In genomic region chr16:38255107-38255506, GRCm38 (mm10) we compare ENCODE assay signal across 29 mouse cellular contexts. TPM values are rescaled to one million over a fixed set of nuclear protein-coding genes. Genes with fewer than 3 reads are reported as not detected.
DNase-seq lines count a peak whose midpoint lies in the region; ATAC-seq and TF ChIP-seq lines count a peak whose summit lies in the region.
"Had no signal": no experiment of that assay in that cellular context is flagged by ENCODE, and none has a peak within 500 bp of the region (broad histone marks: within the 10 kb centered on the region; RNA-seq: fewer than 3 reads in every experiment).

No protein-coding gene starts in this region.

- H3K27me3 ChIP-seq in heart, adult 2 months (ENCODE audit: control insufficient read depth, insufficient read depth, low read length) = no peaks in the 10 kb centered on the region
- H3K27me3 ChIP-seq in liver, postnatal 0 days (ENCODE audit: insufficient read depth, low read length) = no peaks in the 10 kb centered on the region
- H3K27me3 ChIP-seq in liver, embryonic 11.5 days (replicated peaks; ENCODE audit: control insufficient read depth, insufficient read depth, low read length) = no peaks in the 10 kb centered on the region
- no peaks in the 10 kb centered on the region for H3K27me3 ChIP-seq in hindbrain, embryonic 16.5 days (replicated peaks; ENCODE audit: control insufficient read depth, insufficient read depth, low read length)
- H3K27me3 ChIP-seq: embryonic facial prominence, embryonic 13.5 days; forebrain, embryonic 15.5 days; hindbrain, embryonic 13.5 days had no signal

- no peaks in the 10 kb centered on the region for H3K36me3 ChIP-seq in heart, adult 2 months (ENCODE audit: control insufficient read depth, insufficient read depth, low read length)
- H3K36me3 ChIP-seq in liver, postnatal 0 days (replicated peaks; ENCODE audit: insufficient read depth, low read length) = peaks cover 8% of the 10 kb centered on the region; the same call in 1 of the 2 replicates
- H3K36me3 ChIP-seq in liver, embryonic 11.5 days (ENCODE audit: control insufficient read depth, insufficient read depth, low read length) = no peaks in the 10 kb centered on the region
- no peaks in the 10 kb centered on the region for H3K36me3 ChIP-seq in hindbrain, embryonic 16.5 days (ENCODE audit: control insufficient read depth, insufficient read depth, low read length)
- H3K36me3 ChIP-seq: embryonic facial prominence, embryonic 13.5 days; forebrain, embryonic 15.5 days; heart, embryonic 10.5 days; hindbrain, embryonic 13.5 days had no signal

- no peak overlapping the region for H3K4me3 ChIP-seq in heart, adult 2 months
- H3K4me3 ChIP-seq in liver, postnatal 0 days (ENCODE audit: low read depth, low read length) = no peak overlapping the region
- no peak overlapping the region for H3K4me3 ChIP-seq in liver, embryonic 11.5 days (ENCODE audit: low read depth, low read length)
- H3K4me3 ChIP-seq in hindbrain, embryonic 16.5 days (ENCODE audit: low read length) = no peak overlapping the region
- H3K4me3 ChIP-seq: embryonic facial prominence, embryonic 13.5 days; forebrain, embryonic 15.5 days; heart, embryonic 10.5 days; hindbrain, embryonic 13.5 days; myocyte had no signal

- intact Hi-C loops in heart, adult 2 months (cut with DNase I) = no loop called here

- no peaks in the 10 kb centered on the region for H3K9me3 ChIP-seq in liver, postnatal 0 days (ENCODE audit: low read length)
- no peaks in the 10 kb centered on the region for H3K9me3 ChIP-seq in liver, embryonic 11.5 days (ENCODE audit: control insufficient read depth, low read length)
- no peaks in the 10 kb centered on the region for H3K9me3 ChIP-seq in hindbrain, embryonic 16.5 days (ENCODE audit: control insufficient read depth, low read length)
- H3K9me3 ChIP-seq: embryonic facial prominence, embryonic 13.5 days; forebrain, embryonic 15.5 days; heart, embryonic 10.5 days; hindbrain, embryonic 13.5 days had no signal

- no peak for TF ChIP-seq POLR2A in heart, adult 2 months (IDR thresholded peaks at IDR 0.05; ENCODE audit: insufficient read depth, low read depth, low read length)

- no peak for TF ChIP-seq EP300 in heart, adult 2 months (IDR thresholded peaks at IDR 0.05; ENCODE audit: insufficient read depth, low read depth, low read length)
- TF ChIP-seq EP300 in liver, postnatal 0 days (IDR thresholded peaks at IDR 0.05; ENCODE audit: low read depth) = no peak

- H3K4me2 ChIP-seq in liver, postnatal 0 days (ENCODE audit: low read depth, low read length) = no peak overlapping the region
- H3K4me2 ChIP-seq in liver, embryonic 11.5 days = no peak overlapping the region
- H3K4me2 ChIP-seq in hindbrain, embryonic 16.5 days (ENCODE audit: low read length) = no peak overlapping the region
- H3K4me2 ChIP-seq: embryonic facial prominence, embryonic 13.5 days; forebrain, embryonic 15.5 days; hindbrain, embryonic 13.5 days had no signal

- peak; percentile 22; the same call in 1 of the 2 replicates for TF ChIP-seq CTCF in heart, adult 2 months (IDR thresholded peaks at IDR 0.05)
- peak; percentile 20; the same call in 1 of the 2 replicates for TF ChIP-seq CTCF in liver, postnatal 0 days (IDR thresholded peaks at IDR 0.05; ENCODE audit: low read depth)

- H3K9ac ChIP-seq in heart, adult 2 months (ENCODE audit: low read depth, low read length) = no peak overlapping the region
- H3K9ac ChIP-seq in liver, postnatal 0 days (replicated peaks) = no peak overlapping the region
- no peak overlapping the region for H3K9ac ChIP-seq in liver, embryonic 11.5 days (ENCODE audit: low read depth, low read length)
- no peak overlapping the region for H3K9ac ChIP-seq in hindbrain, embryonic 16.5 days (ENCODE audit: low read depth, low read length)
- H3K9ac ChIP-seq: embryonic facial prominence, embryonic 13.5 days; forebrain, embryonic 15.5 days; hindbrain, embryonic 13.5 days had no signal

- no peak overlapping the region for H3K27ac ChIP-seq in heart, adult 2 months
- no peak overlapping the region for H3K27ac ChIP-seq in liver, postnatal 0 days (ENCODE audit: low read depth)
- no peak overlapping the region for H3K27ac ChIP-seq in liver, embryonic 11.5 days (ENCODE audit: low read depth, low read length)
- no peak overlapping the region for H3K27ac ChIP-seq in hindbrain, embryonic 16.5 days (ENCODE audit: low read depth, low read length)
- H3K27ac ChIP-seq: embryonic facial prominence, embryonic 13.5 days; forebrain, embryonic 15.5 days; heart, embryonic 10.5 days; hindbrain, embryonic 13.5 days had no signal

- DNase-seq in heart, adult 2 months = no peak
- DNase-seq in heart, postnatal 4 days = no peak
- no peak for DNase-seq in liver, postnatal 0 days
- no peak for DNase-seq in liver, embryonic 11.5 days (ENCODE audit: low spot score)
- peak; percentile 35 for DNase-seq in ES-CJ7 (ENCODE audit: low read depth, low spot score)
- peak; percentile 25 for DNase-seq in retina, postnatal 1 day
- DNase-seq: adrenal gland, postnatal 10 days; cerebellum, adult 11-12 months; cerebellum, postnatal 14 days; heart, postnatal 10 days; kidney, adult 18-20 months; kidney, postnatal 10 days; lung, adult 2 months; midbrain, embryonic 14.5 days; right cerebral cortex, postnatal 14 days; spleen, adult 18-20 months; thymus, postnatal 36 days had no signal

- no peaks in the 10 kb centered on the region for H3K79me2 ChIP-seq in heart, adult 2 months (replicated peaks; ENCODE audit: control insufficient read depth, insufficient read depth, low read length)

- H3K4me1 ChIP-seq in heart, adult 2 months (ENCODE audit: control insufficient read depth, insufficient read depth, low read length) = no peaks in the 10 kb centered on the region
- no peaks in the 10 kb centered on the region for H3K4me1 ChIP-seq in liver, postnatal 0 days (ENCODE audit: insufficient read depth)
- H3K4me1 ChIP-seq in liver, embryonic 11.5 days (replicated peaks; ENCODE audit: control insufficient read depth, insufficient read depth, low read length) = no peaks in the 10 kb centered on the region
- no peaks in the 10 kb centered on the region for H3K4me1 ChIP-seq in hindbrain, embryonic 16.5 days (ENCODE audit: control insufficient read depth, insufficient read depth, low read depth, low read length)
- H3K4me1 ChIP-seq: embryonic facial prominence, embryonic 13.5 days; forebrain, embryonic 15.5 days; heart, embryonic 10.5 days; hindbrain, embryonic 13.5 days had no signal

- no peak for ATAC-seq in liver, postnatal 0 days
- ATAC-seq in liver, embryonic 11.5 days (replicated peaks; ENCODE audit: low FRiP score) = no peak
- ATAC-seq in hindbrain, embryonic 16.5 days = no peak
- ATAC-seq: activated CD4-positive, CD25-positive, alpha-beta regulatory T cell, adult 4 months; forebrain, embryonic 15.5 days had no signal

- 52% methylated on average over 4 of the region's 4 CpGs for WGBS in heart, adult 2 months
- 78% methylated on average over 4 of the region's 4 CpGs for WGBS in liver, postnatal 0 days (ENCODE audit: insufficient replicate concordance)
- WGBS in liver, embryonic 11.5 days = 76% methylated on average over 4 of the region's 4 CpGs
- WGBS in hindbrain, embryonic 16.5 days = 76% methylated on average over 4 of the region's 4 CpGs

RNA-seq across cellular contexts. Expression of gene Nr1i2, which starts 39.5 kb away (rescaled TPM):
- not detected for total RNA-seq in heart, adult 2 months (2021)
- 0.15 TPM in 1 of 2 replicates, not detected in the other for polyA plus RNA-seq in heart, adult 2 months (2012; rRNA removed)
- total RNA-seq in heart, postnatal 4 days (2021) = not detected
- polyA plus RNA-seq in liver, postnatal 0 days (2015; fragmentation: Nextera tagmentation; extraction: Ambion mirVana) = 13.8 and 14.6 TPM in 2 replicates
- polyA plus RNA-seq in liver, embryonic 11.5 days (2014; fragmentation: Nextera tagmentation; extraction: Ambion mirVana) = 1.8 and 2.0 TPM in 2 replicates
- polyA plus RNA-seq in hindbrain, embryonic 16.5 days (2015; fragmentation: Nextera tagmentation; extraction: Ambion mirVana) = not detected in 2 replicates
- total RNA-seq: gastrocnemius, adult 8-10 months; heart, postnatal 10 days; layer of hippocampus, adult 18-20 months; left cerebral cortex, postnatal 25 days; megakaryocyte progenitor cell, adult 5-6 weeks had no signal
- polyA plus RNA-seq: activated CD4-positive, CD25-positive, alpha-beta regulatory T cell, adult 4 months; embryonic facial prominence, embryonic 13.5 days; forebrain, embryonic 15.5 days; hindbrain, embryonic 13.5 days; midbrain, embryonic 14.5 days; myocyte; neural tube, embryonic 14.5 days had no signal

Comparison
In these comparisons a context has a peak if more than half of its experiments do, and no peak if none do; other contexts are left out.
1. DNase-seq: peak in ES-CJ7 (single experiment) and retina, postnatal 1 day (single experiment); none in heart, adult 2 months (0 of 2), heart, postnatal 4 days (single experiment), liver, postnatal 0 days (single experiment) and liver, embryonic 11.5 days (single experiment).